Mouse (Mus musculus) heart, postnatal 36 days (tissue): ENCODE data around the gene Btbd9. TPM values are rescaled to one million over a fixed set of nuclear protein-coding genes. Genes with fewer than 3 reads are reported as not detected.

ENCODE experiments used
- DNase-seq, 2 experiments: peaks; one replicate each; pipeline ENCODE4 v3.0.0; 2021 to 2022
- intact Hi-C: fragments of 180-260 bp; cut with DNase I; formaldehyde crosslinking; loops from one replicate; pipeline ENCODE4 v1.15.1; 2025
- total RNA-seq, 2 experiments: library from RNA; stranded (reverse); gene quantifications; 2 replicates each; pipeline ENCODE4 v1.2.3; 2021

Gene Btbd9
- total RNA-seq, 2 experiments from 2014 or later = 17.0 to 17.4 TPM

DNA sequence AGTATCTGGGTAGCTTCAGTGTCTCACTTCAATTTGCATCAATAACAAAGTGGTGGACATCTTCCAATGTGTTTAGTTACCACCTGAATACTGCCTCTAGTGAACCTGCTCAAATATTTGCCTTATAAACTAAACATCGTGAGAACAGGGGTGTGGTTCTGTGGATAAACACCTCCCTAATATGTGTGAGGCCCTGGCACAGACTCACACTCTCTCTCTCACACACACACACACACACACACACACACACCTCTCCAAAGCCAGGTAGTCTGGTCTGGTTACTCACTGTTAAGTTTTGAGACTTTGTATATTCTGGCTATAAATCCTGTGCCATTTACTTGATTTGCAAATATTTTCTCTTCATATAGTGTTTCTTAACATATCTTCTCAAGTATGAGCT is 154.0 kb downstream of the Btbd9 start:
- DNase-seq = no peak
- intact Hi-C loops = no loop called here

DNA sequence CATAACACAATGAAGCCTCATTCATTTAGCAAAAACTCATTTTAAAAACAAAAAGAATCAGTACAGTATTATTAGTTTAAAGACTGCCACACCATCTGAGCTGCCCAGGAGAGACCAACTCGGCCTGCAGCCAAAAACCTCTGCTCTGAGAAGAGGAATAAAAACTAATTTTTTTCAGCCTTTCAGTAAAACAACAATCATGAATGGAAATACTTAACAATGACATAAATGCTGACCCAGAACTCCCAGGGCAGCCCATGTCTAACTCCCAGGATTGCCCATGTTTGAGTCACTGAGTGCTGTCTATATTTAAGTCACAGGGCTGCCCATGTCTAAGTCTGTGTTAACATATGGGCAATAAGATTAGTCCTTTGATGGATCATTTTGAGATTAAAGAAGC is 155.0 kb downstream of the Btbd9 start:
- intact Hi-C loops = no loop called here
- DNase-seq = no peak

DNA sequence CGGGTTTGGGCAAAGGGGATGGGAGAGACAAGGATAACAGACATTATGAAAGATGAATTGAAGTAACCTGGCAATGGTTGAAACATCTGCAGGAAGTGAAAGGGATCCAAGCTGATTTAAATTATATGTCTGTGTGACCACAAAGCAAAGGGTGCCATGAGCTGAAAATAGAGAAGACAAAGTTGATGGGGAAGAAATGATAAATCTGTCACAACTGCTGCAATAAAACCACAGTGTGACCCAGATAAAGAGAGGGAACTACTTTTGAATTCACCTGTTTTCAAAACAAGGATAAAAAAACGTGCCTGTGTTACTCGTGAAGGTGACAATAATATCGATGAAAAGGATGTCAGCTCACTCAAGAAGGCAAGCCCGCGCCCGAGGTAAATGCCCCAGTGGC is 156.8 kb downstream of the Btbd9 start:
- DNase-seq = no peak
- intact Hi-C loops = no loop called here

- DNase-seq = no peak
- intact Hi-C loops = no loop called here
Observed at GRCm38 (mm10) chr17:30418510-30418909, 157.8 kb downstream of the Btbd9 start.

DNA sequence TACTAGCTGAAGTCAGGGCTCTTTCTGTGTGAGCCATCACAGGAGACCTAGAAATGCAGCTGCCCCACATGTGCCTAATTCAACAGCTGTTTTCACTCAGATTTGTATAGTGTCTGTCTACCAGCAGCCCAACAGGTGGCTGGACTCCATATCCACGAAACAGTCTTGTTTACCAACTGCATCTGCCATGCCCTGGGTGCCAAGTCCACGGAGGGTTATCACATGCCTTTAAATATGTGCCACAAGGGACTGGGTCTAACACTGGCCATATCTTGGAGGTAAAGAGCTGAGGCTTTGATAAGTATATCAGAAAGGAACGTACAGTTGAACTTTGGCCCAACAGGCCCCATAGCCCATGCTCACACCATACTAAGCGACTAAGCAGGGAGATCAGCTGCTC is 159.2 kb downstream of the Btbd9 start:
- DNase-seq = no peak
- intact Hi-C loops = no loop called here

DNA sequence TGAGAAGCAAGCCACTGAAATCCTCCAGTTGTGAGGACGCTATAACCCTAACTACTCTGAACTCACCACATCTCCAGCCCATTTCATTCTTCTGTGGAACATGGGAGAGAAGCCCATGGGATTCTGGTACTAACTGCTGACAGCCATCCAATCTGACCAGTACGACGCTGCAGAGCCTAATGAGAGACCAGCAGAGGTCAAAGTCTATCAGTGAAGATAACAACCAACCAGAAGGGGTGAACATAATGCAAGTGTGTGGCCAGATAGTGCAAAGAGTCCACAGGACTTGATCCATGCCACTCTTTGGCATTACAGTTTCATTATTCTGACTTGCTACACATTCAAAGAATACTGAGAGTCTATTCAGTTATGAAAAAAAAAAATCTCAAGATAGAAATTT is 160.6 kb downstream of the Btbd9 start:
- intact Hi-C loops = no loop called here

DNA sequence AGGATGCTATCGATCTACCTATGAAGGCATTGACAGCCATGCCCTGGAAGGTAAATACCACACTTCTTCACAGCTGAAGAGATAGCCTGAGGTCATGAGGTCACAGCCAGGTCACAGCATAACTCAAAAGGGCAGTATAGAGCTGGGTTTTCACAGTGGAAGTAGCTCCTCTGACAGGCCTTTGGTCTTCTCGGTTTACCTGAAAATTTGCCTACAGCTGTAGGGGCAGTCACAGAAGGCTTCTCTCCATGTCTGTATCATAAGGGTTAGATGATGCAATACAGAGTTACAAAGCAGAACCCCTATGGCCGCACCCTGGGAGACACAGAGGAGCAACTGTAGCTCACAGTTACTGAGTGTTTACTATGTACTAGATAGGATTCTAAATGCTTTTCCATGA is 163.3 kb downstream of the Btbd9 start:
- DNase-seq = no peak
- intact Hi-C loops = no loop called here

More for the DNA sequence above, 160.6 kb downstream of the Btbd9 start:
- DNase-seq = no peak

DNA sequence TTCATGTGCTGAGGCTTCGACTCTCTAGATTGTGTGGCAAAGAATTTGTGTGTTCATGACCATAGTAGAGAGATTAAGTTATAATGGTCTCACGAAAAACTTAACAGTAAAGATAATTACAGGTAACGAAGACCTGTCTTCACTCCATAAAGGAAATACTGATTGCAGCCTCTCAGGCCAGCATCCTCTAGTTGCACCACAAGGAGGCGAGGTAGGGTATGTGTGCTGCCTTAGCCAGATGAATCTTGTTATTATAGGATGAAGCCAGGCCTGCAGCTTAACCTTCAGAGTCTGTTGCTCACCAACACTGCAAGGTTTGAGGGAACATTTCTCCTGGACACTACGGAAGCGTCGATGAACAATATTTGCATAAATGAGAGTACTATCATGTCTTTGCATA is 170.3 kb downstream of the Btbd9 start:
- DNase-seq = no peak
- intact Hi-C loops = no loop called here

DNA sequence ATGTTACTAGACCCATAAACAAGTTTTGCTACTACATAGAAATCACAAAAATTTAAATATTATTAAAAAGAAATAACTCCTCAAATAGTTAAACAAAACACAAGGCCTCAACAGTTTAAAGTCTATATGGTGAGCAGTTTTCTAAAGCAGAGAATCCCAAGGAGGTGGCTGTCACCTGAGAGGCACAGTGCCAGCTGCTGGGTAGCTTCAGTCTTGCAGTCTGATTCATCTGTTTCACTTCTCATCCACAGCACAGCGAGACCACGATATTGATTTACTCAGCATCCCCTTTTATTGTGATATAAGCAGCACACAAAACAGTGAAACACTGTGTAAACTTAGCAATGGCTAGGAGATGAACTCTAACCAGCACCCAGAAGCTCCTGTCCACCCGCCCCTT is 173.4 kb downstream of the Btbd9 start:
- intact Hi-C loops = no loop called here

GRCm38 (mm10) chr17:30395261-30395660 is 181.0 kb downstream of the Btbd9 start:
- intact Hi-C loops = no loop called here
- no peak for DNase-seq

More for the DNA sequence above, 173.4 kb downstream of the Btbd9 start:
- DNase-seq = no peak

DNA sequence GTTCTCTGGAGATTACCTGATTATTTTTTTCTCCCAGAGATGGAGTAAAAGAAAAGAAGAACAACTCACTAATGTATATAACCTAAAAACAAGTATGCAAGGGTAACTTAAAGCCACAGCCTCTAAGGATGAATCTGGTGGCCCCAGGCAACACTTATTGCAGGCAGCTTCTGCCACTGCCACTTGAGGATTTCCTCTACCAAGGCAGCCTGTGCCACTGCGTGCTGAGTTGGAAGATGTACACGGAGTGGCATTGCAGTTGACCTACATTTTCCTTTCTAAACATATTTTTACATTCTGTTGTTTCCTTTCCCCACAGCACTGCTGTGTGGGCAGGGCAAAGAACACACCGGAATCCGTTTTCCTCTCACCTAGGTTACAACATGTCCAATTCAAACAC is 184.3 kb downstream of the Btbd9 start:
- no peak for DNase-seq
- intact Hi-C loops = no loop called here

- no peak for DNase-seq
Observed at GRCm38 (mm10) chr17:30391220-30391619, 185.1 kb downstream of the Btbd9 start.

DNA sequence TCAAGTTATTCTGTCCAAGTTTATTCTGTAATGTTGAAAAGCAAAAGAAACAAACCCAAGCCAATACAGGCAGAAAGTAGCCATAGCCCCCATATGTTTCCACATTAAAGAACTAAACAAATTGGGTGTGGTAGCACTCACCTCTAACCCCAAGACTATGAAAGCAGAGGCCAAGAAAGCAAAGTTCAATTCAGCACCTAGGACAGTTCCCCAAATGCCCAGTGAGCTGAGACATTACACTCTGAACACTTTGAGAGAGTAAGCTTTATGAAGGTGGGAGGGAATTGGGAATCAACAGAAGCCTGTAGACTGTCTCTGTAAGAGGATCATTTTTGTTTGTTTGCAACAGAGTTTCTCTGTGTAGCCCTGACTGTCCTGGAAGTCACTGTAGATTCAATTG is 186.6 kb downstream of the Btbd9 start:
- no peak for DNase-seq
- intact Hi-C loops = loop anchor here (5.0 kb wide), 1 partner anchor 488 kb away; no protein-coding TSS in a partner anchor

More at GRCm38 (mm10) chr17:30391220-30391619, 185.1 kb downstream of the Btbd9 start:
- intact Hi-C loops = no loop called here

DNA sequence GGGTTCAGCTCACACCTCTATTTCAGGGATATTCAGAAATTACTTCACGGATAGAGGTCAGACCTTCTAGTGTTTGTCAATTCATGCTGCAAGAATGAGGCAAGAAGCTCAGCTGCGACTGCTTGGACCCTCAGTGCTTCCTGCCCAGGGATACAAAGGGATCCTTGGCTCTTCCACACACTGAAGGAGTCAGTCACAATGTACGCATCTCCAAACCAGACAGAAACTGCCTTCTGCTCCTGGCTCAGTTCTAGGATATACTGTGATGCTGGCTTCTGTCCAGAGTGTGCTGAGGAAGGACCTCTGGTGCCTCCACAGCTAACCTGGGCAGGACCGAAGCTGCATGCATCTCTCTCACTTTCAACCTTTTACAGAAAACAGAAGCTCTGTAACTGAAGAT is 187.5 kb downstream of the Btbd9 start:
- intact Hi-C loops = loop anchor here (5.0 kb wide), 1 partner anchor 488 kb away; no protein-coding TSS in a partner anchor
- DNase-seq = no peak

GRCm38 (mm10) chr17:30388391-30388790 is 187.9 kb downstream of the Btbd9 start:
- intact Hi-C loops = loop anchor here (5.0 kb wide), 1 partner anchor 489 kb away; no protein-coding TSS in a partner anchor

DNA sequence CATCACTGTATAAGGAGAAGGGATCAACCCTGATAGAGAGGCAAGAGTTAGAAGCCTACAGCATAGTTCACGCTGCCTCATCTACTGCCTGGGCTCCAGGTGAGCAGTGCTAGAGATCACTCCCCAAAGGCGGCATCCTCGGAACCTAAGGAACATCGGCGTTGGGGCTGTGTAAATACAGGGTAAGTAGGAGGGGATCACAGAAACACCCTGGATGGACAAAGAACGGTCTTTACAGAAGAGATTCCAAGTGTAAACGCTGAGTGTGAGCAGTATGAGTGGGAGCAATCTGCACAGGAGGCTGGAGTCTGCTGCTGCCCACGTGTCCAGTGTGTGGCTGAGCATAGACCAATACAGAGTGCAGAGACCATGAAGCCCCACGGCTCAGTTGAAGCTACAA is 190.0 kb downstream of the Btbd9 start:
- intact Hi-C loops = loop anchor here (5.0 kb wide), 1 partner anchor 491 kb away; no protein-coding TSS in a partner anchor
- DNase-seq = no peak

More at GRCm38 (mm10) chr17:30388391-30388790, 187.9 kb downstream of the Btbd9 start:
- DNase-seq = no peak

DNA sequence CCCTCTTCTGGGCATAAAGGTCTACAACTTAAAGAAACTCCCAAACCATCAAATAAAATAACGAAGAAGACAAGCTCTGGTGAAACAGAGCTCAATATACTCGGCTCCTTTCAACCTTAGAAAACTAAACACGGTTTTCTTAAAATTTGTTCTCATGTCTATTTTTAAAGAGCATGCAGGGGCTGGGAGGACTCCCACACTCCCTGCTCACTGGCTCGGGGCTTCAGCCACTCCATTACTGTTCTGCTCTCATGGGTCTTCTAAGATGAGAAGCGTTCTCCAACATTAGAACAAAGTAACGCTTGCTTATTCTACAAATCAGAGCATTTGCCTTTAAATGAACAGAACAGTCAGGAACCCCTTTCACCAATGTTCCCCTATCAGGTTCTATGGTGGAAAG is 192.6 kb downstream of the Btbd9 start:
- DNase-seq = no peak
- intact Hi-C loops = no loop called here

DNA sequence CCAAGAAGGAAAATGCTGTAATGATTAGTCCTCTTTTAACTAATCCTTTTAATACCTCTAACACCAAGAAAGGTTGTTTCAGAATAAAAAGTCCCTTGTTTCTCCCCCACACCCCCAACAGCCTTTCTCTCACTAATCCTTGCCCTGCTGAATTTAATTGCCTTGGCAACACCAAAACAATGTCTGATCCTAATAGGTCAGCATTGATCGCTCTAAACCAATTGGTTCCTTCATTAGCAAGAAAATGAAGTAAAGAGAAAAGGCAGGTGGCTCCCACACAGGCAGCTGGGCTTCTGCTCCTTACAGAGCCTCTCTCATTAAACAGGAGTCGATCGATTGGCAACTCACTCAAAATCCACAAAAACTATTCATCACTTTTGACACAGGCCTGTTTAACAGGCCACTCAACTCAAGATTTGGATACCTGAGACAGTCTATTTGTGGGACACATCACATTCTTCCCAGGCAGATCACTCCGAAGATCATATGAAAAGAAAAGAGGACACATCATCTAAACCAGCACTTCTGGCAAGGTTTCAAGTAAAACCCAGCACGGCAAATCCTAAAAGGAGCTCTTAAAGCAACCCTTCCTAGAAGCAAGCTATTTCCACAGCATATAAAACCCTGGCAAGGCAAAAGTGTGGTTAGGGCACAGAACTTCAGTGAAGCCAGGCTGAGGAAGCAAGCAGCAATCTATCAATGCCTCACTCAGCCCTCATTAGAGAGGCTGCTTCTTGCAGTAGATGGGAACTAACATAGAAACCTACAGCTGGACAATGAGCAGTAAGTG is 197.9 kb downstream of the Btbd9 start:
- DNase-seq = no peak
- intact Hi-C loops = no loop called here

- intact Hi-C loops = no loop called here
- DNase-seq = no peak
Observed at GRCm38 (mm10) chr17:30377754-30378153, 198.5 kb downstream of the Btbd9 start.

DNA sequence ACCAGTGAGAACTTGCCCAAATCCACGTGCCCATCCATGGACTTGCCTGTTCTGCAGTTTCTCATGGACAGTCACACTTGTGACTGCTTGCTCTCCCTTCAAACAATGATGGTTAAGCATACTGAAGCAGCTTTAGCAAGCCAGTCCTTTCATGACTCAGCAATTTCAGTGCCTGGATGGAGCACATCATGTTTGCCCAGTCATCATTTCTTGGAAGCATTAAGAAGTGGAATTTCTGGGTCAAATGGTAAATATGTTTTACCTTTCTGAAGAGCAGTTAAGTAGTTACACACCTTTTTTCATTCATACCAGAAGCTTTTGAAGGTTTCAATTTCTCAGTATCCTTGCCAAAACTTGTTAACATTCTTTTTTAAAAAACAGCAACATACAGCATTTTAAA is 201.2 kb downstream of the Btbd9 start:
- no peak for DNase-seq
- intact Hi-C loops = no loop called here

- no peak for DNase-seq
- intact Hi-C loops = no loop called here
Observed at GRCm38 (mm10) chr17:30368559-30368958, 207.7 kb downstream of the Btbd9 start.

DNA sequence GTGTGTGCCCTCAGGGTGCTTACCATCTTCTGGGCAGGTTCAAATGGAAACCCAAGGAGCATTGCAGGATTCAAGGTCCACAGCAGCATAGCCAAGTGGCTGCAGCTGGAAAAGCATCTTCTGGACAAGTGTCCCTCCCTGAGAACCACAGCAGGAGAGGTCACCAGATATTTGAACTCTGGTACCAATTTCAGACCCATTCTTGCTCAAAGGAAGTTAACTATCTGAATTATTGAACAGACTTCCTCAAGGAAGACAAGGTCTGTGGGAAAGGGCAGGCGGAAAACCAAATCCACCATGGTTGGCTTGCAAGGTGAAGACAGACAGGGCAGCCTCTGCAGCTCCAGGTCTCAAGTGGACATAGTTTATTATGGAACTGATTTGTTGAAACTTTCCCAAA is 211.6 kb downstream of the Btbd9 start:
- intact Hi-C loops = loop anchor here (5.0 kb wide), 1 partner anchor 73 kb away; no protein-coding TSS in a partner anchor
- DNase-seq = no peak
